Mouse (Mus musculus) monocyte, adult 59 days (primary cell): ENCODE measurements around the gene Tcf12. TPM values are rescaled to one million over a fixed set of nuclear protein-coding genes. Genes with fewer than 3 reads are reported as not detected.

Experiments
- total RNA-seq, 2 experiments: library from RNA; stranded (reverse); gene quantifications; one replicate each; pipeline ENCODE4 v1.2.4; 2023

Tcf12 gene
- 10 to 100 TPM; 55.9 to 58.0 TPM for total RNA-seq

GRCm38 (mm10) chr9:72111622-72112550, at the start of gene Tcf12:
Gene Tcf12, minus strand, starts transcription at chr9:72111871.

Other genes with a start within 250 kb of the Tcf12 start
- gene Zfp280d, start 163.0 kb upstream of the Tcf12 start, total RNA-seq, result 10 to 100 TPM; 34.1 to 35.8 TPM